Mouse (Mus musculus): ENCODE measurements around the gene Crhr1. TPM values are rescaled to one million over a fixed set of nuclear protein-coding genes. Genes with fewer than 3 reads are reported as not detected.

The Crhr1 gene
- polyA plus RNA-seq (2012; rRNA removed), result not detected in 2 replicates

GRCm38 (mm10) chr11:104132580-104133441, at the start of gene Crhr1:
Gene Crhr1, plus strand, starts transcription at chr11:104132855.

GRCm38 (mm10) chr11:104186135-104186836, 53.6 kb downstream of the Crhr1 start, which contains the start of gene Sppl2c:
Gene Sppl2c, plus strand, starts transcription at chr11:104186327.

Other genes starting within 250 kb of the Crhr1 start
- 6.9 and 8.2 TPM in 2 replicates for gene Nsf, start 178.8 kb upstream of the Crhr1 start, polyA plus RNA-seq (2012; rRNA removed)
- 9.4 and 10.2 TPM in 2 replicates for gene Arf2, start 166.1 kb upstream of the Crhr1 start, polyA plus RNA-seq (2012; rRNA removed)
- gene Sppl2c, start 53.5 kb downstream of the Crhr1 start, polyA plus RNA-seq (2012; rRNA removed), result not detected in 2 replicates
- gene Mapt, start 98.5 kb downstream of the Crhr1 start, polyA plus RNA-seq (2012; rRNA removed), result 0.13 and 0.16 TPM in 2 replicates

All from liver, embryonic 18 days (tissue).